Mouse (Mus musculus): ENCODE results near the gene Acsl1.

Acsl1 gene

GRCm38 (mm10) chr8:46474634-46475033 is 3.8 kb downstream of the Acsl1 start:
- in situ Hi-C loops (cut with MboI, MseI): loop anchor here (5.0 to 25.0 kb wide), 2 partner anchors 78 to 487 kb away; partner anchors contain the start of genes 1700029J07Rik (in 1 of the 2), Cenpu (in 1 of the 2), Lrp2bp (in 1 of the 2) and Ufsp2 (in 1 of the 2)

DNA sequence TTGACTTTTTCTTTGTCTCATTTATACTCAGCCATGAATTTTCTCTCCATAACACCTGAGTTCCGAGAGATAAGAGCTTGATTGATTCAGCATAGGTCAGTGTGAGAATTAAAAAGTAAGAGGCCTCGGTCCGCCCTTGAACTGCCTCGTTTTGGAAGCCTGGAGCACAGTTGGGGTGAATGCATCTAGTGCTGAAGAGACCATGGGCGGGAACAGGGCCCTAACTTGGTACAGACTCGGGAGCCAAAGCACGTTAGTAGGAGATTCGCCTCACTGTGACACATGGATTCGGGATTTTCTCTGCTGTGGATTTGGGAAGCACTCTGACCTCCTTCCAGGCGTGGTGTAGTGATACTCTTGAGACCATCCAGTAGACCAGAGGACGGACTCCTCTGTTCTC is 4.6 kb downstream of the Acsl1 start:
- in situ Hi-C loops (cut with MboI, MseI): no loop called here

DNA sequence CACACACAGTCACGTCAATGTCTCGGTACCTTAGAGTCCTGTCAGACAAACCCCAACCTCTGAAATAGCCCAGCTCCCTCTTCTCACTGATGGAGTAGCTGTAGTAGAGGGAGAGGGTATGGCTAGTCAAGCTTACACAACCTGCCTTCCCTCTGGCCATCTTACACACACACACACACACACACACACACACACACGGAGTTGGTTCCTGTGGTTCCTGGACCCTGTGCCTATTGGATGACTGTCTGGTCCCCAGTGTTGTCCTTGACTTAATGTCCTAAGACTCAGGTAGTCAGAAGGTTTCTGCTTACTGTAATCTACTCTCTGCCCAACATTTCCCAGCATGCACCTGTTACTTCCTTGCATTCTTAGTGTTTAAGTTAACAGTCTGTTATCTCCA is 5.1 kb downstream of the Acsl1 start:
- in situ Hi-C loops (cut with MboI, MseI): no loop called here

GRCm38 (mm10) chr8:46477747-46478458 is 7.1 kb downstream of the Acsl1 start:
- in situ Hi-C loops (cut with MboI, MseI): no loop called here

GRCm38 (mm10) chr8:46478783-46479182 is 7.9 kb downstream of the Acsl1 start:
- in situ Hi-C loops (cut with MboI, MseI): no loop called here

DNA sequence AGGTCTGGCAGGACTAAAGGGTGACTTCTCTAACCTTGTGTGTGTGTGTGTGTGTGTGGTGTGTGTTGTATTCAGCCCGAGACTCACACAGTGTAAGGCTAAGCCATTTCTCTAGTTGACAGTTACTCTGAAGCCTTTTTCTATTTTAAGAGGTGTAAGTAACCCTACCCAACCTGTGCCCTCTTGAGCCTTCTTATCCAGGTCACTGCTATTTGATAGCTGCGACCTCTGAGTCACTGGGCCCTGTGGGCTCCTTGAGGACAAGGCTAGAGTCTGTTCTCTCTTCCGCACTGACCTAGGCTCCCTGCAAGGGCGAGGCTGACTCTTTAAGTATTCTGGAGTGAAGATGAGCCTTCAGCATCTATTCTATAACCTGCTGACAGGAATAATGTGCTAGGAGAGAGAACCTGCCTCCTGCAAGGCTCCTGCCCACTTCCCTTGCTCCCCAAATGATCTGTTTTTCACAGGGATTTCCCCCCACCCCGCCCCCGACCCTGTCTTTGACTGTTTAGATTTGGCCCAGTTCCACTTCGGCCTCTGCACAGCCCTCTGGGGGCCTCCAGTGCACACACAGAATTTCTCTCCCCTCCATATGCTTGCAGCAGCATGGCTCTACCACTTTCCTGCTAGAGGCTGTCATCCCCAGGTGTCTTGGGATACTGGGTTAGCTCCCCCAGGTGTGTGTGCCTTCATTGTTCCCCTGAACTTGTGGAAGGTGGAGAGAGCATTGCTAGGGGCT is 9.1 kb downstream of the Acsl1 start:
- in situ Hi-C loops (cut with MboI, MseI): no loop called here

- in situ Hi-C loops (cut with MboI, MseI): no loop called here
Observed at GRCm38 (mm10) chr8:46480533-46480900, 9.7 kb downstream of the Acsl1 start.

GRCm38 (mm10) chr8:46482771-46483170 is 11.9 kb downstream of the Acsl1 start:
- in situ Hi-C loops (cut with MboI, MseI): no loop called here

DNA sequence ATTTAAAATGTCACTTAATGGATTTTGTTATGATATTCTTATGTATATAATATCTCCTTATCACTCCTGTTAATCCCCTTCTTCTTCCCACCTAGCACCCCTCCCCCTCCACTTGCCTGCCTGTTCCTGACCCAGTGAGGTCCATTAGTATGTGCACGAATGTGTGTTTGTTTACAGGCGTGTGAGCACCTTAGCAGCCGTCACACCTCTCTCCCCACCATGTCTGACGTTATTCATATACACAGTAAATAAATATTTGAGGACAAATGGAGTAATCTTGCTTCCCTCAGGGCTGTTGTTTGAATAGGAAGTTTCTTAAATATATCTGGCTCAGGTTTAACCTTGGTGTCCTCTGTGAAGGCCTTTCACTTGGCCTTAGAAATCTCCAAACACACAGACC is 12.4 kb downstream of the Acsl1 start:
- in situ Hi-C loops (cut with MboI, MseI): no loop called here

DNA sequence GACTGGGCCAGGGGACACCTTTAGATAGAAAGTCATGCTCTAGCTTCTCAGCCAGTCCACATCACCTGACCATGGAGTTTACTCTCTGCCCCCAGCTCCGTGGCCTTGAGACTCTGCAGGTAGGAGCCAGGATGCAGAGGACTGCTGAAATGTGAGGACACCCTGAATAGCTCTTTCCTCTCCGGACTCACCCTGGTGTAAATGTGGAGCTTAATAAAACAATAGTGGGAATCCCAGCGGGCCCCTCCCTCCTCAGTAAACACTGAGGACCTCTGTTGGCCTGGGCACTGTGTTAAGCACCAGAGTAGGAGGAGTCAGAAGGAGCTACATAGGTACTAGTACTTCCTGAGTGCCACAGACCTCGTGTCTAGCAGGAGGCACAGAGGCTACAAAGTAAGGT is 13.2 kb downstream of the Acsl1 start:
- in situ Hi-C loops (cut with MboI, MseI): no loop called here

DNA sequence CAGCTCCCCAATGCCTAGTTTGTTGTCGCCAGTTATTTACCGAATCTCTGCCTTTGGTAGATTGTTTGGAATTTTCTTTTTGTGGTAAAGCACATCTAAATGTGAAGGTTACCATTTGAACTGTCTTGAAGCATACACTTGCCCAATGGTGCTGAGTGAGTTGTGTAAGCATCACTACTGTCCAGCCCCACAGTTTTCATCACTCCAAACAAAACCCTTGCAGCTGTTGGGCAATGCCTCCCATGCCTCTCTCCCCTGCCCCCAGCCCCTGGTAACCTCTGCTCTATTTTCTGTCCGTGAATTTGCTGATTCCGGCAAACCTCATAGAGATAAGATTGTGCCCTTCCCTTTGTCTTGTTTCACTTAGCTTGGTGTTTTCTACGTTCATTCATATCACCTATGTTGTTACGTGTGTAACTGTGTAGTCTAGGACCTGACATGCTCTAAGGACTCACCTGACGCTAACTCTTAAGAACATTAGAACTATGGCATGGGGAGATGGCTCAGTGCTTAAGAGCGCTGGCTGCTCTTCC is 14.2 kb downstream of the Acsl1 start:
- in situ Hi-C loops (cut with MboI, MseI): no loop called here

- in situ Hi-C loops (cut with MboI, MseI): no loop called here
Observed at GRCm38 (mm10) chr8:46488085-46488561, 17.3 kb downstream of the Acsl1 start.

DNA sequence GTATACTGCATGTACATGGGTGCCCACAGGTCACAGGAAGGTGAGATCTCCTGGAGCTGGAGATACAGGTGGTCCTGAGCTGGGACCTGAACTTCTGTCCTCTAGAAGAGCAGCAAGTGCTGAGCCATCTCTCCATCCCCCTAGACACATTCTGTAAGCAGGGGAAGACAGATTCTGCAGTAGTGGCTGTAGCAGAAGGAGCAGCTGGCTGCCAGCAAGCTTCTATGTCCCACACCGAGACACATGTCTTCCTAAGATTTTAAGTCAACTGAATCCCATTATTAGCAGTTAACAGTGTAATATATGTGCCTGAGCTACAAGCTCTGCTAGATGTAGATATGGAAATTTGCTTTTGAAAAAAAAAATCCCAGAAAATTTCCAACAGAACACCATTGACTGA is 18.4 kb downstream of the Acsl1 start:
- in situ Hi-C loops (cut with MboI, MseI): no loop called here

GRCm38 (mm10) chr8:46490250-46490649 is 19.4 kb downstream of the Acsl1 start:
- in situ Hi-C loops (cut with MboI, MseI): no loop called here

- in situ Hi-C loops (cut with MboI, MseI): no loop called here
Observed at GRCm38 (mm10) chr8:46490821-46491220, 20.0 kb downstream of the Acsl1 start.

DNA sequence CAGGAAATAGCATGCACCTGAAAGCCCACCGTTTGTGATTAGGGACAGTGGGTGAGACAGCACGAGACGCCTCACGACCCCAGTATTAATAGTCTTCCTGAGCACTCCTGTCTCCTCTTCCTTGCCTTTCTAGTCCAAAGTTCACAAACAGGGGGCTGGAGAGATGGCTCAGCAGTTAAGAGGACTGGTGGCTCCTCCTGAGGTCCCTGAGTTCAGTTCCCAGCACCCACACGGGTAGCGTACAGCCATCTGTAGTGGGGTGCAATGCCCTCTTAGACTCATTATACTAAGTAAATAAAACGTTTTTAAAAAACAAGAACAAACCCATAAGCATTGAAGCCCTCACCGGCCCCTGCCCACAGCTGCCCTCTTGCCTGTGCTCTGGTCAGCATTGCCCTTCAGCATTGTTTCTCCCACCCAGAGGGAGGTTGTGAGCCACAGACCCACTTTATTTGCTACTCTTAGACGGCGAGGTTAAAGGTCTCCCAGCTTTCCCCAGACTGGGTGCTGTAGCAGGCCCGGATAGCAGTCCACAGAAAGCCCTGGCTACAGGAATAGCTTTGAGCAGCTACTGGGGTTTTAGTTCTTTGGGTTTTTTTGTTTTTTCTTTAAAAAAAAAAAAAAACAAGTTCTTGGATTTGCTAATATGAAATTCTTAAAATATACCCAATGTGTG is 22.8 kb downstream of the Acsl1 start:
- in situ Hi-C loops (cut with MboI, MseI): no loop called here

- in situ Hi-C loops (cut with MboI, MseI): no loop called here
Observed at GRCm38 (mm10) chr8:46496852-46497251, 26.0 kb downstream of the Acsl1 start.

DNA sequence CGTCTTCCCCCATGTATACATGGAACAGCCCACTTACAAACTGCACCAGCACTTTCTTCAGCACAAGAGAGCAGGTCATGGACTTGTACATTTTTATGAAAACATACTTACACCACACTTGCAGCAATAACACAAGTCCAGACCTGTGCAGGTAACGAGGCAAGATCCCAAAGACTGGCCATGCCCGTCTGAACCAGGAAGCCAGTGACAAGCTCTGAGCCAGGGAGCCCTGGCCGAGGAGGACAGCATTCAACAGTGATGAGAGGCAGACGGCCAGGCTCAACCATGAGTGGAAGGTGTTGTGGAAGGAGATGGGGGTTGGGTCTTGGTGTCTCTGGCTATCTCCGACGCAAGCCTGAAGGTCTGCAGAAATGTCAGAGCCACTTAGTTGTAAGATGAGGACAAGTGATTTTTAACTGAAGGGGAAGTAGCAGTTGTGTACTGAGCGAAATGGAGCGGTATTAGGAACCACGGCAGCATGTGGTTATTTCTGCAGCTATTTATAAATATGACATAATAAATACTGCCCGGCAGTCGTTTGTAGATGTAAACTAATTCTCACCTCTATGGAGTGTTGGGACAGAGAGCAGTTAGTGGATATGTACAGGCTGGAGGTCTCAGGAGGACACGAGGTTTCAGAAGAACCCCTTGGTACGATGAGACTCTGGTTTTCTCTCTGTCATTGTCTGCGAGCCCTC is 26.6 kb downstream of the Acsl1 start:
- in situ Hi-C loops (cut with MboI, MseI): no loop called here

- in situ Hi-C loops (cut with MboI, MseI): no loop called here
Observed at GRCm38 (mm10) chr8:46499376-46500061, 28.7 kb downstream of the Acsl1 start.

DNA sequence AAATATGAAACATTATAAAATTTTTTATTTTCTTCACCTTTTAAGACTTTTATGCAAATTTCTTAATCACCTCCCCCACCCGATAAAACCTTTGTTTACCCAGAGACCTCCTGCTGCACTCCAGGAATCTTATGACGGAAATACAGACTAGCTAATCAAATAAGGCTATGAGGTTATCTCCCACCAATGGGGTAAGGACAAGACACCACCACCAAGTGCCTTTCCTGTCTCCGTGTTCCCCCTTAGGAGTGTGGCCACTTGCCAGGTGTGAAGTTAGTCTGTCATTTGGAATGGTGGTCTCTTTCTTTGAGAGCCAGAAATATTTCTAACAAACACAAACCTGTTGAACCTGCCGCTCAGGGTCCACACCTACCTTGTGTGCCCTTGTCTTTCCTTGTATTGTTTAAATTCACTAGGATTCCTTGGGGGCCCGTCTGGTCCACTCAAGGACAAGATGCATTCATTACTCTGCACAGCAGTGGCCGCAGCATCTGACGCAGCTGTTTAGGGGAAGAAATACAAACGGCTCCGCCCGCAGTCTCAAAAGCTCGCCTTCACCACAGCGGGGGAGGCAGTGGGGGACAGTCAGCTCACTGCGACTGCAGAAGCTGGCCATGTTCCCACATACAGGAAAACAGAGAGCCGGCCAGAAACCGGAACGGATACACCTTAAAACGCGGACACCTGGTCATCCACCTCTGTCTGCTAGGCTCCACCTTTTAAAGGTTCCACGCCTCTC is 31.7 kb downstream of the Acsl1 start:
- in situ Hi-C loops (cut with MboI, MseI): no loop called here

All from T-helper 17 cell (primary cell).